Mouse (Mus musculus) megakaryocyte, adult 5-6 weeks (primary cell): ENCODE measurements at regions not wholly inside any gene's neighbourhood (a gene's known extent, or its start where the extent isn't known, plus 50 kb on each side); places are given as distances from the start of the nearest gene placed in this dataset.

Experiments used
- ATAC-seq: 2 replicates; pipeline ENCODE4 v1.8.0; 2016; ENCODE audit warnings: mild to moderate bottlenecking, inconsistent platforms; ENCODE audit not compliant: poor library complexity, severe bottlenecking

DNA sequence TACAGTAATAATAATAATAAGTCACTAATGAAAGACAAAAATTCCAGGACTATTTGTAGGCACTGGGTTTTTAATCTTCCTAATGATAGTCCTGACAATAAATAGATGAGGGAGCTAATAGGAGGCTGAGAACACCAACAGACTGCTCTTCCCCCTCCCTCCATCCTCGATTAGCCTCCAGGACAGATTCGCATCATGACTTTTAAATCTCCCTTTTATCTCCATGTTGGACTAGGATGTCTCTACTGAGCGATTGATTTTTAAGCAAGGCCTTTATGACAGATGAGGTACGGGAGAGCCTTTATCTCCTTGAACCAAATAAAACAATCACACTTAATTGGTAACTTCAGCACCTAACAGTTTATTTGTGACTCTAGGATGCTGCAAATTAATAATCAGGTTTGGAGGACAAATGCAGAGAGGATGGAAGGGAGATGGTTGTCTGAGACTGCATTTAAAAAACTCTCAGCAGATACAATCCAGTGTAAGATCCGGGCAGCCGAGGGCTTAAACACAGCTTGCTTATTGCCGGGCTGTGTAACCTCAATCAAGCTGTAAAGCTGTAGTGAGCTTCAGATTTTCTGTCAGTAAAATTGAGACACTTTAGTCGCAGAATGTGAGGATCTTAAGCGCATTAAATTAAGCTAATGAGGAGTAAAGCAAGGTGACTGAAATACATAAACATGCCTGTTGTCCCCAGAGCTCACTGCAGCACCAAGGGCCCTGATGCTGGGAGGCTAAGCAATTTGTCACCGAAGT is 82.3 kb downstream of the Cmpk2 start:
- no peak for ATAC-seq

- ATAC-seq = no peak
Measured at GRCm38 (mm10) chr12:26547466-26547865, 78.5 kb downstream of the Cmpk2 start.

GRCm38 (mm10) chr12:26546361-26546760 is 77.4 kb downstream of the Cmpk2 start:
- no peak for ATAC-seq

GRCm38 (mm10) chr12:26543463-26543862 is 74.5 kb downstream of the Cmpk2 start:
- no peak for ATAC-seq

DNA sequence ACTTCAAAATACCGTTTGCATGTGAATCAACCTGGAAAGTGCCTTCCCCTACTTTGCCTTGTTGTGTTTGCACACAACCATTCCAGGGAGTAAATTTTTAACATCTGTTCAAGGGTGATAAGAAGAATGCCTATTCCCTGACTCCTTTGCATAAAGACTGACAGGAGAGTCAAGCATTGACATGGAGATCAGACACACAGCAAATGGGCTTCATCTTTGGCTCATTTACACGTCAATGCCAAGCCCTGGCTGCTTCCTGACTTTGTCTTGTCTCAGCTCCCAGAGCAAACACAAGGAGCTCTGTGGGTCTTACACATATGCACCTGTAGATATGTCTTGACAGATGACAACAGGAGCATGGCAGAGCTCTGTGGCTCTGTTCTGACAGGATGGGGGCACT is 73.4 kb downstream of the Cmpk2 start:
- ATAC-seq = no peak

GRCm38 (mm10) chr12:26535261-26535890 is 66.4 kb downstream of the Cmpk2 start:
- no peak for ATAC-seq

DNA sequence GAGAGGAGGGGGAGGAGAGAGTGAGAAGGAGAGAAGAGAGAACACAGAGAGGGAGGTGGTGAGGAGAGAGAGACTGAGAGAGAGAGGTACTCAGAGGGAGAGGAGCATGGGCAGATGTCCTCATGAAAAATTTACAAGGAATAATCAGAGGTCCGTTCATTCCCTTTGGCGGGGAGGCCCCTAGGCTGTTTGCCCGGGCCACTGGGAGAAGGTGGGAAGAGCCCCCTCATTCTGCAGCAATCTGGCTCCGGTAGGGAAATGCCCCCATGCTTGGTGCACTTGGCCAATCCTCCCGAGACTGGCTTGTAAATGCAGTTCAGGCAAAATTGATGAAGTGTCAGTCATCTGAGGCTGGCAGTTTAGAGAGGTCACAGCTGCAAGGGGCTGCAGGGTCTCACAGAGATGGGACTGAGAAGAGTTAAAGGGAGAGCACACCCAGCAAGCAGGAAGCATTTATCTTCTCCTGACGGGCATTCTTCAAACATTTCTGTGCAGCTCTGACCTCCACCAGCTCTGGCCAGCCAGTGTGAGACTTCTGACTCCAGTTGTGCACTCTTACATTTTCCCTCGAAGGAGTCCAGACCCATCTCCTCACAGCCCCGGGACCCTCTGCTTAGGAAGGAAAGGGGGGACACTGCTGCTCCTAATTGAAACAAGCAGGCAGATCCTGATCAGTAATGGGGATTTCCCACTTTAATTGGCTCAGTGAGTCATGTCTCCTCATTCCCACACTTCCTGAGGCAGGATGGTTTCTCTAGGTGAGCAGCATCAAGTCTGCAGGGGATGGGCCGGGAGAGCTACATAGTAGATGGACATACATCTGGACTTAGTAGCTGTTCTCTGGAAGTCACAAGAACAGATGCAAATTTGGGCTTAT is 65.5 kb downstream of the Cmpk2 start:
- ATAC-seq = no peak

DNA sequence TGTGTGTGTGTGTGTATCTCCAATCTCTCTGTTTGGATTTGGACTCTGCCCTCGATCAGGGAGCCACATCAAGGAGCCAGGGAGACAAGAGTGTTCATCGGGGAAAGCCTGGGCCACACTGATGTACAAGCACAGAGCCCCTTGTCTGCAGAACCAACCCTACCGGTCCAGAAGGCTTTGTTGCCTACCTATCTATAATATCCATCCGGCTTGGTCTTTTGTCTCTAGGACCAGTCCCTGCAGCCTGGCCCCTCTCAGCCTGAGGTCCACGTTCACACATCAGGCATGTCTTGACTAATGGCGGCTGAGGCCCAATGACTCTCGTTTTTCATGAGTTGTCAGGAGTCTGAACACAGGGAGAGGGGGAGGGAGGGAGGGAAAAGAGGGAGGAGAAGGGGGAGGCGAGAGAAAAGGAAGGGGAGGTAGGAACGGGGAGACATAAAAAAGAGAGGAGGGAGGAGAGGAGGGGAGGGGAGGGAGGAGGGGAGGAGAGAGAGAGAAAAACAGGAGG is 64.7 kb downstream of the Cmpk2 start:
- ATAC-seq = no peak

- ATAC-seq = peak; percentile 63; the same call in 1 of the 2 replicates
Measured at GRCm38 (mm10) chr12:26532823-26533640, 64.0 kb downstream of the Cmpk2 start.

- no peak for ATAC-seq
Measured at GRCm38 (mm10) chr12:26532076-26532475, 63.1 kb downstream of the Cmpk2 start.
